Mouse (Mus musculus) liver (tissue): Measurements from ENCODE around the gene Rora.

Source experiments
- DNase-seq: peaks from one replicate; pipeline ENCODE4 v3.0.0-alpha.2; 2020; ENCODE audit warnings: mixed read lengths

The Rora gene

GRCm38 (mm10) chr9:68823292-68823691 is 169.7 kb downstream of the Rora start:
- DNase-seq: no peak

- no peak for DNase-seq
Observed at GRCm38 (mm10) chr9:68825107-68825506, 171.5 kb downstream of the Rora start.

GRCm38 (mm10) chr9:68825841-68826240 is 172.3 kb downstream of the Rora start:
- no peak for DNase-seq

GRCm38 (mm10) chr9:68827441-68827840 is 173.9 kb downstream of the Rora start:
- no peak for DNase-seq

GRCm38 (mm10) chr9:68829903-68830302 is 176.3 kb downstream of the Rora start:
- no peak for DNase-seq

- no peak for DNase-seq
Observed at GRCm38 (mm10) chr9:68833323-68833722, 179.7 kb downstream of the Rora start.

GRCm38 (mm10) chr9:68835037-68835649 is 181.6 kb downstream of the Rora start:
- DNase-seq: no peak

- no peak for DNase-seq
Observed at GRCm38 (mm10) chr9:68842134-68842892, 188.7 kb downstream of the Rora start.

- no peak for DNase-seq
Observed at GRCm38 (mm10) chr9:68845556-68845955, 192.0 kb downstream of the Rora start.

GRCm38 (mm10) chr9:68850321-68850720 is 196.7 kb downstream of the Rora start:
- DNase-seq: no peak

- DNase-seq: no peak
Observed at GRCm38 (mm10) chr9:68852201-68852600, 198.6 kb downstream of the Rora start.

GRCm38 (mm10) chr9:68852934-68853333 is 199.3 kb downstream of the Rora start:
- no peak for DNase-seq

GRCm38 (mm10) chr9:68859500-68859899 is 205.9 kb downstream of the Rora start:
- no peak for DNase-seq

- no peak for DNase-seq
Observed at GRCm38 (mm10) chr9:68866317-68866716, 212.7 kb downstream of the Rora start.

- no peak for DNase-seq
Observed at GRCm38 (mm10) chr9:68873838-68874237, 220.3 kb downstream of the Rora start.

GRCm38 (mm10) chr9:68874544-68874943 is 221.0 kb downstream of the Rora start:
- DNase-seq: no peak

GRCm38 (mm10) chr9:68875791-68876190 is 222.2 kb downstream of the Rora start:
- no peak for DNase-seq

- DNase-seq: no peak
Observed at GRCm38 (mm10) chr9:68876289-68876688, 222.7 kb downstream of the Rora start.

- no peak for DNase-seq
Observed at GRCm38 (mm10) chr9:68881896-68882295, 228.3 kb downstream of the Rora start.

- DNase-seq: no peak
Observed at GRCm38 (mm10) chr9:68883005-68883404, 229.4 kb downstream of the Rora start.

- no peak for DNase-seq
Observed at GRCm38 (mm10) chr9:68883687-68884086, 230.1 kb downstream of the Rora start.

- DNase-seq: no peak
Observed at GRCm38 (mm10) chr9:68884451-68885035, 231.0 kb downstream of the Rora start.

- DNase-seq: peak; percentile 26
Observed at GRCm38 (mm10) chr9:68888670-68889069, 235.1 kb downstream of the Rora start.

- DNase-seq: no peak
Observed at GRCm38 (mm10) chr9:68891431-68891830, 237.8 kb downstream of the Rora start.
